Mouse (Mus musculus) lung, postnatal 0 days (tissue): ENCODE data around the gene Pdzk1ip1.

Source experiments
- CTCF ChIP-seq: IDR thresholded peaks from 2 replicates; pipeline ENCODE4 v1.5.1; 2016; ENCODE audit warnings: antibody characterized with exemption, mild to moderate bottlenecking
- EP300 ChIP-seq: IDR thresholded peaks from 2 replicates; pipeline ENCODE4 v1.6.1; 2016; ENCODE audit warnings: antibody characterized with exemption, mild to moderate bottlenecking, control low read depth

GRCm38 (mm10) chr4:115134296-115134630, 45.8 kb downstream of the Pdzk1ip1 start:
- TF ChIP-seq CTCF (no peak), EP300 (no peak)
